Mouse (Mus musculus): ENCODE data around the gene Psg22. TPM values are rescaled to one million over a fixed set of nuclear protein-coding genes. Genes with fewer than 3 reads are reported as not detected.

Psg22 gene
- total and polyA plus RNA-seq, 3 experiments = not detected

Other genes with a start within 250 kb of the Psg22 start
- gene Psg26, start 233.9 kb upstream of the Psg22 start, total RNA-seq (2021) = not detected
- gene Psg26, start 233.9 kb upstream of the Psg22 start, polyA plus RNA-seq (2012; rRNA removed) = not detected in 2 replicates
- not detected for gene Psg25, start 185.8 kb upstream of the Psg22 start, total RNA-seq (2021)
- gene Psg25, start 185.8 kb upstream of the Psg22 start, polyA plus RNA-seq (2012; rRNA removed) = not detected in 2 replicates
- not detected for gene Psg27, start 150.8 kb upstream of the Psg22 start, total RNA-seq (2021)
- not detected in 2 replicates for gene Psg27, start 150.8 kb upstream of the Psg22 start, polyA plus RNA-seq (2012; rRNA removed)
- gene Psg23, start 101.6 kb upstream of the Psg22 start, total RNA-seq (2021) = not detected
- gene Psg23, start 101.6 kb upstream of the Psg22 start, polyA plus RNA-seq (2012; rRNA removed) = not detected in 2 replicates
- not detected for gene Psg21, start 61.4 kb upstream of the Psg22 start, total RNA-seq (2021)
- not detected in 2 replicates for gene Psg21, start 61.4 kb upstream of the Psg22 start, polyA plus RNA-seq (2012; rRNA removed)
- gene Psg20, start 31.9 kb upstream of the Psg22 start, total RNA-seq (2021) = not detected
- gene Psg20, start 31.9 kb upstream of the Psg22 start, polyA plus RNA-seq (2012; rRNA removed) = not detected in 2 replicates
- not detected for gene Psg19, start 80.4 kb downstream of the Psg22 start, total RNA-seq (2021)
- gene Psg19, start 80.4 kb downstream of the Psg22 start, polyA plus RNA-seq (2012; rRNA removed) = not detected in 2 replicates
- gene Psg17, start 103.5 kb downstream of the Psg22 start, total RNA-seq (2021) = not detected
- not detected in 2 replicates for gene Psg17, start 103.5 kb downstream of the Psg22 start, polyA plus RNA-seq (2012; rRNA removed)
- gene Mill2, start 121.9 kb downstream of the Psg22 start, total RNA-seq (2021) = 1 to 10 TPM; 7.0 to 7.5 TPM
- 4.6 and 4.9 TPM in 2 replicates for gene Mill2, start 121.9 kb downstream of the Psg22 start, polyA plus RNA-seq (2012; rRNA removed)
- gene Pglyrp1, start 153.2 kb downstream of the Psg22 start, total RNA-seq (2021) = 1 to 10 TPM; 1.2 TPM
- 3.6 and 5.2 TPM in 2 replicates for gene Pglyrp1, start 153.2 kb downstream of the Psg22 start, polyA plus RNA-seq (2012; rRNA removed)
- gene Ccdc61, start 192.3 kb downstream of the Psg22 start, total RNA-seq (2021) = 10 to 100 TPM in 1 of 2 experiments, 1 to 10 TPM in 1; 10.0 to 10.1 TPM
- 28.5 and 30.2 TPM in 2 replicates for gene Ccdc61, start 192.3 kb downstream of the Psg22 start, polyA plus RNA-seq (2012; rRNA removed)
- gene Nova2, start 207.8 kb downstream of the Psg22 start, total RNA-seq (2021) = 1 to 10 TPM; 3.5 to 4.6 TPM
- 1.7 and 1.9 TPM in 2 replicates for gene Nova2, start 207.8 kb downstream of the Psg22 start, polyA plus RNA-seq (2012; rRNA removed)

All from adrenal gland, adult 2 months (tissue).